Mouse (Mus musculus): Measurements from ENCODE around the gene Hoxd10.

Hoxd10 gene

GRCm38 (mm10) chr2:74741979-74742277 lies 50.2 kb downstream of the Hoxd10 start:
- in situ Hi-C loops (cut with MboI), result no loop called here

Measured in mature B cell (primary cell).